Mouse (Mus musculus) ES-Bruce4 (cell line): ENCODE data around the gene Rpa1. TPM values are rescaled to one million over a fixed set of nuclear protein-coding genes. Genes with fewer than 3 reads are reported as not detected.
A peak's percentile ranks its signal among the peaks of the same experiment; 100 is the strongest.

ENCODE experiments used
- H3K27ac ChIP-seq: 2 replicates; pipeline ENCODE4 v1.5.1; 2012; ENCODE audit warnings: low read length, inconsistent platforms; ENCODE audit not compliant: insufficient read depth
- H3K27me3 ChIP-seq: 2 replicates; pipeline ENCODE4 v1.6.1; 2012; ENCODE audit warnings: mild to moderate bottlenecking, low read length, inconsistent platforms; ENCODE audit not compliant: control insufficient read depth, poor library complexity, insufficient read depth, severe bottlenecking
- H3K36me3 ChIP-seq: 2 replicates; pipeline ENCODE4 v1.6.1; 2012; ENCODE audit warnings: inconsistent platforms, mild to moderate bottlenecking, low read length, moderate library complexity; ENCODE audit not compliant: control insufficient read depth, poor library complexity, insufficient read depth, severe bottlenecking
- H3K4me1 ChIP-seq: one replicate; pipeline ENCODE4 v1.8.1; 2011; ENCODE audit warnings: low read length; ENCODE audit not compliant: control insufficient read depth, insufficient read depth
- H3K4me3 ChIP-seq: 2 replicates; pipeline ENCODE4 v1.5.1; 2011; ENCODE audit warnings: low read depth, mild to moderate bottlenecking, low read length
- H3K9ac ChIP-seq: 2 replicates; pipeline ENCODE4 v1.6.1; 2012; ENCODE audit warnings: low read depth, mild to moderate bottlenecking, inconsistent platforms; ENCODE audit not compliant: poor library complexity, severe bottlenecking
- H3K9me3 ChIP-seq: replicated peaks from 2 replicates; pipeline ENCODE4 v1.6.1; 2012; ENCODE audit warnings: mild to moderate bottlenecking, low read length, inconsistent platforms; ENCODE audit not compliant: control insufficient read depth, poor library complexity, insufficient read depth, severe bottlenecking
- CTCF ChIP-seq: IDR thresholded peaks from one replicate; pipeline ENCODE4 v1.8.1; 2011; ENCODE audit warnings: low read depth, low read length
- EP300 ChIP-seq: IDR thresholded peaks from 2 replicates; pipeline ENCODE4 v1.6.1; 2011; ENCODE audit warnings: low read depth, low read length; ENCODE audit not compliant: insufficient read depth
- POLR2A ChIP-seq: IDR thresholded peaks from one replicate; pipeline ENCODE4 v1.8.1; 2011; ENCODE audit warnings: low read length; ENCODE audit not compliant: insufficient read depth
- polyA plus RNA-seq: library from polyadenylated mRNA; stranded (reverse); fragments of >200 nt; gene quantifications from 2 replicates; pipeline ENCODE4 v1.2.4, GENCODE M21; 2011; ENCODE audit warnings: low read depth; ENCODE audit not compliant: missing spikeins, insufficient read depth, insufficient read length

Gene Rpa1
- polyA plus RNA-seq, 1 experiment: 127 TPM

GRCm38 (mm10) chr11:75255330-75255729 is 92.8 kb downstream of the Rpa1 start:
- H3K9ac ChIP-seq: no peak overlapping the region
- H3K27me3 ChIP-seq: no peaks in the 10 kb centered on the region
- TF ChIP-seq CTCF (no peak), POLR2A (no peak), EP300 (no peak)
- no peak overlapping the region for H3K4me3 ChIP-seq
- no peaks in the 10 kb centered on the region for H3K9me3 ChIP-seq
- H3K4me1 ChIP-seq: no peaks in the 10 kb centered on the region
- H3K27ac ChIP-seq: no peak overlapping the region
- H3K36me3 ChIP-seq: no peaks in the 10 kb centered on the region

DNA sequence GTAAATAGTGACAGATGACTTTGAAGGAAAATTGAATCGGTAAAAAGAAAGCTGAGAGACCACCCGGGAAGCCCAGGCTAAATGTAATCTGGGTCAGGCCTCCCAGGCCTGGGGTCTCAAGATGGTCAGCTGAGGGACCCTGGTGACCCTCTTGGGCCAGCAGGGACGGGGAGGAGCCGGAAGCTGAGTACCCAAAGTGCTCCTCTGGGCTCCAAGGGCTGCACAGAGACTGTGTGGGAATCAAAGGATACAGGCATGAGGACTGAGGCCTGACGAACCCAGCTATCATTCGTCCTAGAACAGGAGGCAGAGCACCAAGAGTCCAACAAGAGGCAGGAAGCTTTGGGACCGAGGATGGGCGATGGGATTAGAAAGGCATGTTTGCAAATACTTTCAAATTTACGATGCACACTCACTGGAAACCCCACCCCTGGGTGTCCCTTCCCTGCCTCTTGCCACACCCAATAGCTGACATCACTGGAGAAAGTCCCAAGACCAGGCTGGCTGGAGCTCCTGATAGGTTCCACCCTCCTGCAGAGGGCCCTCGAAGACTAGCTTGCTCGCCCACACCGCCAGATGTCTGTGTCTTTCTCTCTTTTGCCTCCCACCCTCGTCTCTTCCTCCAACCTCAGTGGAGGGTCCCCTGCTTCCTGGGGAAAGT is 93.7 kb downstream of the Rpa1 start:
- H3K4me1 ChIP-seq: no peaks in the 10 kb centered on the region
- H3K4me3 ChIP-seq: no peak overlapping the region
- no peak for TF ChIP-seq EP300
- no peak for TF ChIP-seq CTCF
- TF ChIP-seq POLR2A: no peak
- H3K27ac ChIP-seq: no peak overlapping the region
- no peak overlapping the region for H3K9ac ChIP-seq
- no peaks in the 10 kb centered on the region for H3K27me3 ChIP-seq
- no peaks in the 10 kb centered on the region for H3K36me3 ChIP-seq
- H3K9me3 ChIP-seq: no peaks in the 10 kb centered on the region

DNA sequence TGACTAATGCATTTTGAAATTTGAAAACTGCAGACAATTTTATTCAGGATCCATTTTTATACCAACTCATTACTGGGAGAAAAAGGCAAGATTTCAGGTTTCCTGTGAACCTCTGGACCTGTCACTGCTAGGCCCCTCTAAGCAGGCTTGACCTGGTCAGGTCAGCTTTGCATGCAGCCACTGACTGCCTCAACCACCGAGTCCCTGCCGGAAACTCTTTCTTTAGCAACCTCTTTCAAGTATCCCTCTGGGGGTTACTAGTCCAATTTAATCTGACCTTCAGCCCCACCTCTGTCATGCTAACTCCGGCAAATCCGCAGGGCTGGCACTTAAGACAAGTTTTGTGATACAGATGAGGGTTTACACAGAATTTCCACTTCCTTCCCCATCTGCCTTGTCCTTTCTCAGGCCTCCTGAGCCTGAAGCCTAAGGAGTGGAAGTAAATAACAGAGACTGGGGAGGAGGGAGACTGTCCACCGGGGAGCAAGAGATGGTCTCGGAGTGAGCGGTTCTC is 96.5 kb downstream of the Rpa1 start:
- Histone ChIP-seq H3K9me3 (no peaks in the 10 kb centered on the region), H3K9ac (no peak overlapping the region), H3K27ac (no peak overlapping the region), H3K4me1 (no peaks in the 10 kb centered on the region), H3K36me3 (no peaks in the 10 kb centered on the region), H3K27me3 (no peaks in the 10 kb centered on the region), H3K4me3 (no peak overlapping the region)
- TF ChIP-seq EP300: peak; percentile 35; the same call in 1 of the 2 replicates
- TF ChIP-seq CTCF: no peak

DNA sequence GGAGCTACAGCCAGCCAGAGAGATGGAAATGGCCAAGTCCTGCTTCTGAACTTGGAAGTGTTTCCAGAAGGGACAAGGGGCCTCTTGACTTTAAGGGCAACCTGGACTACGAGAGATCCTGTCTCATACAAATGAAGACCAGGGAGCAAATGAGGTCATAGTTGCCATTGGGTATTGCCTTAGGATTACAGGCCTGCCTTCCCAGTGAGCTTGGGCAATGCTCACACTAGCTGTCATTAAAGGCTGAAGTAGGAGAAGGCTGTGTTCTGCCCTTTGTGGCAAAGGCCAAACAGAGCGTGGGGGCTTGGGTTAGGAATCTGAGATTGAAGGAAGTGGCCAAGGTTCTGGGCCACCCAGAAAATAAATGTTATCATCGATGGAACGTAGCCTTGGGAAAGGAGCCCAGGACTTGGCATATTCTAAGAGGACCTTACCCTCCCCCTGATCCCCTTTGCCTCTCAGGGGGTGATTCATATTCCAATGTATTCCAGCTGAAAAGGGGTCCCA is 97.1 kb downstream of the Rpa1 start:
- no peak for TF ChIP-seq CTCF
- no peak for TF ChIP-seq EP300
- no peak for TF ChIP-seq POLR2A
- Histone ChIP-seq H3K36me3 (no peaks in the 10 kb centered on the region), H3K27me3 (no peaks in the 10 kb centered on the region), H3K4me1 (no peaks in the 10 kb centered on the region), H3K4me3 (no peak overlapping the region), H3K27ac (no peak overlapping the region), H3K9me3 (no peaks in the 10 kb centered on the region), H3K9ac (no peak overlapping the region)

- Histone ChIP-seq H3K9ac (no peak overlapping the region), H3K4me1 (no peaks in the 10 kb centered on the region), H3K4me3 (no peak overlapping the region), H3K27ac (no peak overlapping the region), H3K9me3 (no peaks in the 10 kb centered on the region), H3K36me3 (no peaks in the 10 kb centered on the region), H3K27me3 (no peaks in the 10 kb centered on the region)
- TF ChIP-seq POLR2A (no peak), EP300 (no peak), CTCF (no peak)
These were observed 98.5 kb downstream of the Rpa1 start for GRCm38 (mm10) chr11:75249588-75249987.

Other genes starting within 250 kb of the Rpa1 start
- 0.28 and 0.38 TPM in 2 replicates for gene Hic1, start 178.8 kb downstream of the Rpa1 start, polyA plus RNA-seq
- 13.1 and 14.2 TPM in 2 replicates for gene Ovca2, start 169.5 kb downstream of the Rpa1 start, polyA plus RNA-seq
- 11.9 and 16.6 TPM in 2 replicates for gene Dph1, start 157.1 kb downstream of the Rpa1 start, polyA plus RNA-seq
- gene Rtn4rl1, start 154.5 kb downstream of the Rpa1 start, polyA plus RNA-seq: 0.96 and 1.6 TPM in 2 replicates
- 9.1 and 11.2 TPM in 2 replicates for gene Smyd4, start 109 bp upstream of the Rpa1 start, polyA plus RNA-seq
- 4.9 and 6.0 TPM in 2 replicates for gene Serpinf1, start 74.4 kb upstream of the Rpa1 start, polyA plus RNA-seq
- not detected in 2 replicates for gene Serpinf2, start 91.3 kb upstream of the Rpa1 start, polyA plus RNA-seq
- 4.9 and 8.4 TPM in 2 replicates for gene Wdr81, start 106.4 kb upstream of the Rpa1 start, polyA plus RNA-seq
- gene Tlcd2, start 113.4 kb upstream of the Rpa1 start, polyA plus RNA-seq: 3.6 and 6.8 TPM in 2 replicates
- gene Prpf8, start 138.5 kb upstream of the Rpa1 start, polyA plus RNA-seq: 210 and 212 TPM in 2 replicates
- gene Rilp, start 161.8 kb upstream of the Rpa1 start, polyA plus RNA-seq: not detected in 2 replicates
- gene Scarf1, start 165.2 kb upstream of the Rpa1 start, polyA plus RNA-seq: 0.76 and 1.0 TPM in 2 replicates
- 11.3 and 17.5 TPM in 2 replicates for gene Slc43a2, start 183.4 kb upstream of the Rpa1 start, polyA plus RNA-seq
- 70.5 and 71.4 TPM in 2 replicates for gene Pitpna, start 239.8 kb upstream of the Rpa1 start, polyA plus RNA-seq